Mouse (Mus musculus): ENCODE data around the gene Tbc1d24. TPM values are rescaled to one million over a fixed set of nuclear protein-coding genes. Genes with fewer than 3 reads are reported as not detected.
A peak's percentile ranks its signal among the peaks of the same experiment; 100 is the strongest.

Gene Tbc1d24
- polyA plus RNA-seq, 1 experiment, result 14.4 TPM

DNA sequence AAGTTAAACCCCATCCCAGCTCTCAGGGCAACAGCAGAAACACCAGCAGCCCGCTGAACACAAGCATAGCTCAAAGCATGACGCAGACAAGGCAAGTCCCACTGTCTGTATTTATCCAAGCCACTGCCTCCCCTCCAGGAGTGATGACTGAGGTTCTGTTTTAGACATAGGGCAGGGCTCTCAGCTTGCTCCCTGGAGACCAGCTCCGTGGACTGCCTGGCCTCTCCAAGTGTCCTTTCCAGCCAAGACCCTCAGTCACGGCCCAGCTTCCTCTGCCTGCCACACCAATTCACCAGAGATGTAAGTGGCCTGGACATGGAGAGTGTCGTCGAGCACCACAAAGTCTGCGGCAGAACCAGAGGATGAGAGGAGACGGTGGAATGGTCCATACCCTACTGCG, 49.6 kb downstream of the Tbc1d24 start:
- TF ChIP-seq CTCF (IDR thresholded peaks at IDR 0.05; ENCODE audit: low read depth, low read length), result no peak
- no peak for TF ChIP-seq POLR2A (IDR thresholded peaks at IDR 0.05; ENCODE audit: insufficient read depth, low read length)
- H3K36me3 ChIP-seq (ENCODE audit: control insufficient read depth, insufficient read depth, low read length, poor library complexity, severe bottlenecking), result no peaks in the 10 kb centered on the region
- no peaks in the 10 kb centered on the region for H3K27me3 ChIP-seq (ENCODE audit: control insufficient read depth, insufficient read depth, low read length, poor library complexity, severe bottlenecking)
- no peak overlapping the region for H3K27ac ChIP-seq (ENCODE audit: insufficient read depth, low read length)
- no peak overlapping the region for H3K9ac ChIP-seq (ENCODE audit: low read depth, poor library complexity, severe bottlenecking)
- H3K4me3 ChIP-seq (ENCODE audit: low read depth, low read length), result no peak overlapping the region
- H3K4me1 ChIP-seq (ENCODE audit: control insufficient read depth, insufficient read depth, low read length), result no peaks in the 10 kb centered on the region
- no peaks in the 10 kb centered on the region for H3K9me3 ChIP-seq (replicated peaks; ENCODE audit: control insufficient read depth, insufficient read depth, low read length, poor library complexity, severe bottlenecking)

DNA sequence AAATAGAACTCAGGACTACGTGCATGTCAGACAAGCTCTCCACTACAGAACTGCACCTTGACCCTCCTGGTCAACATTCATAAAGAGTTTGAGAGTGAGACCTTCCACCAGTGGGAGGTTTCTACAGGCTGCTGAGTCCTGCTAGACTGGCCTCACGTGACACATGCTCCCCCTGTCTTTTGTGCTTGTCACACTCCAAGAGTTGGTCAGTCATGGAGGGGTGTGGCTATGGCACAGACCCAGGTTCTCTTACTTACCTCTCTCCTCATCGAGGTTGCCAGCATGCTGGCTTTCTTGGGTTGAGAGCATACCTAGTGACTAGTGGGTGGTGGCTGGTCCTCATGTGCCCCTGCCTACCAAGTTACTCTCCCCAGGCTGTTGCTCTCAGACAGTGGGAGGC, 50.9 kb downstream of the Tbc1d24 start:
- Histone ChIP-seq H3K4me3 (ENCODE audit: low read depth, low read length) (no peak overlapping the region), H3K36me3 (ENCODE audit: control insufficient read depth, insufficient read depth, low read length, poor library complexity, severe bottlenecking) (no peaks in the 10 kb centered on the region), H3K27ac (ENCODE audit: insufficient read depth, low read length) (no peak overlapping the region), H3K27me3 (ENCODE audit: control insufficient read depth, insufficient read depth, low read length, poor library complexity, severe bottlenecking) (no peaks in the 10 kb centered on the region), H3K9me3 (replicated peaks; ENCODE audit: control insufficient read depth, insufficient read depth, low read length, poor library complexity, severe bottlenecking) (no peaks in the 10 kb centered on the region), H3K4me1 (ENCODE audit: control insufficient read depth, insufficient read depth, low read length) (no peaks in the 10 kb centered on the region), H3K9ac (ENCODE audit: low read depth, poor library complexity, severe bottlenecking) (no peak overlapping the region)
- no peak for TF ChIP-seq EP300 (IDR thresholded peaks at IDR 0.05; ENCODE audit: insufficient read depth, low read depth, low read length)
- TF ChIP-seq POLR2A (IDR thresholded peaks at IDR 0.05; ENCODE audit: insufficient read depth, low read length), result no peak
- TF ChIP-seq CTCF (IDR thresholded peaks at IDR 0.05; ENCODE audit: low read depth, low read length), result no peak

DNA sequence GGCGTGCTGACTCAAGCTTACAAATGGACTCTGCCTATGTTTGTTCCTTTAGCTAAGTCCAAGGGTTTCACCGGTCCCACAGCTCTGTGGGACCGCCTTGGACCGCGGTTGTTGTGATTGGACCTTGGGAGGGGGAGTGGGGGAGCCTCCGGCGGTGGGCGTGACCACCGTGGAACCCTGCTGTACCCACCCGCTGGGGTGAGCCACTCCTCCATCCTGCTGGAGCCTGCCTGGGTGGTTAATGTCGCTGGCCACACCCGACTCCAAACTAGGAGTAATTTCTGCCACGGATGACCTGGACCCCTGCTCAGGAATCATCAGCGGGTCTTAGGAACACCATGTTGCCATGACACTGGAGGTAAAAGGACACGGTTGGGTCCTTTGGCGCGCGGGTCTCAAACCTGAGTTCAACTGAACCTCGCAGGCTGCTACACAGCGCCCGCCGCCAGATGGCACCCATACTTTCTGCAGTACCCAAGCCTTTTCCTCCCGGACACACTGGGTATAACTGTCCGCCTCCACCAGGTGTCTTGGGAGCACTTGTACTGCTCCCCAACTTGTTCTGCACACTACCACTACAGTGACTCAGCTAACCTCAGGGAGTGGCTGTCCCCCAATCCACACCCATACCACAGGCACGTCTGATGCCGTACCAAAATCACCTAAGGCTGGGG, 53.3 kb downstream of the Tbc1d24 start:
- peak overlapping the region; percentile 49 for H3K4me3 ChIP-seq (ENCODE audit: low read depth, low read length)
- peak overlapping the region; percentile 48; the same call in 1 of the 2 replicates for H3K27ac ChIP-seq (ENCODE audit: insufficient read depth, low read length)
- H3K27me3 ChIP-seq (ENCODE audit: control insufficient read depth, insufficient read depth, low read length, poor library complexity, severe bottlenecking), result no peaks in the 10 kb centered on the region
- H3K9me3 ChIP-seq (replicated peaks; ENCODE audit: control insufficient read depth, insufficient read depth, low read length, poor library complexity, severe bottlenecking), result no peaks in the 10 kb centered on the region
- TF ChIP-seq EP300 (IDR thresholded peaks at IDR 0.05; ENCODE audit: insufficient read depth, low read depth, low read length) (no peak), POLR2A (IDR thresholded peaks at IDR 0.05; ENCODE audit: insufficient read depth, low read length) (no peak), CTCF (IDR thresholded peaks at IDR 0.05; ENCODE audit: low read depth, low read length) (peak; percentile 81)
- no peaks in the 10 kb centered on the region for H3K4me1 ChIP-seq (ENCODE audit: control insufficient read depth, insufficient read depth, low read length)
- H3K36me3 ChIP-seq (ENCODE audit: control insufficient read depth, insufficient read depth, low read length, poor library complexity, severe bottlenecking), result no peaks in the 10 kb centered on the region
- peak overlapping the region; percentile 33; the same call in 1 of the 2 replicates for H3K9ac ChIP-seq (ENCODE audit: low read depth, poor library complexity, severe bottlenecking)

DNA sequence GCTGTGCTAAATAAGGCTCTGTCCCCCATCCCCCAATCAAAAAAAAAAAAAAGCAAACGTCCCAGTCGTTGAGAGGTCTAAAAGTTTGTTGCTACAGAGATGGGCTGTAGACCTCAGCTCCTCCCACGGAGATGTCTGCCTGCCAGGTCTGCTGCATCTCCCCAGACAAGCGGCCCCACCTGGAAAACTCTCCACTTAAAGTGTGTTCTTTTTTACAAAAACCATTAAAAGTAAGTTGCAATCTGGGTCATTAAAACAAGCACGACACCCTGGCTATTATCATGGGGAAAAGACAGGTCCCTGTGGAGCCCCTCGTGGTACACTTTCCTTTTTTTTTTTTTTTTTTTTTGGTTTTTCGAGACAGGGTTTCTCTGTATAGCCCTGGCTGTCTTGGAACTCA, 54.0 kb downstream of the Tbc1d24 start:
- H3K27me3 ChIP-seq (ENCODE audit: control insufficient read depth, insufficient read depth, low read length, poor library complexity, severe bottlenecking), result no peaks in the 10 kb centered on the region
- no peaks in the 10 kb centered on the region for H3K36me3 ChIP-seq (ENCODE audit: control insufficient read depth, insufficient read depth, low read length, poor library complexity, severe bottlenecking)
- H3K27ac ChIP-seq (ENCODE audit: insufficient read depth, low read length), result peak overlapping the region; percentile 6; the same call in 1 of the 2 replicates
- H3K9me3 ChIP-seq (replicated peaks; ENCODE audit: control insufficient read depth, insufficient read depth, low read length, poor library complexity, severe bottlenecking), result no peaks in the 10 kb centered on the region
- no peak for TF ChIP-seq CTCF (IDR thresholded peaks at IDR 0.05; ENCODE audit: low read depth, low read length)
- TF ChIP-seq EP300 (IDR thresholded peaks at IDR 0.05; ENCODE audit: insufficient read depth, low read depth, low read length), result no peak
- TF ChIP-seq POLR2A (IDR thresholded peaks at IDR 0.05; ENCODE audit: insufficient read depth, low read length), result no peak
- peak overlapping the region; percentile 33; the same call in 1 of the 2 replicates for H3K9ac ChIP-seq (ENCODE audit: low read depth, poor library complexity, severe bottlenecking)
- H3K4me3 ChIP-seq (ENCODE audit: low read depth, low read length), result no peak overlapping the region
- no peaks in the 10 kb centered on the region for H3K4me1 ChIP-seq (ENCODE audit: control insufficient read depth, insufficient read depth, low read length)

DNA sequence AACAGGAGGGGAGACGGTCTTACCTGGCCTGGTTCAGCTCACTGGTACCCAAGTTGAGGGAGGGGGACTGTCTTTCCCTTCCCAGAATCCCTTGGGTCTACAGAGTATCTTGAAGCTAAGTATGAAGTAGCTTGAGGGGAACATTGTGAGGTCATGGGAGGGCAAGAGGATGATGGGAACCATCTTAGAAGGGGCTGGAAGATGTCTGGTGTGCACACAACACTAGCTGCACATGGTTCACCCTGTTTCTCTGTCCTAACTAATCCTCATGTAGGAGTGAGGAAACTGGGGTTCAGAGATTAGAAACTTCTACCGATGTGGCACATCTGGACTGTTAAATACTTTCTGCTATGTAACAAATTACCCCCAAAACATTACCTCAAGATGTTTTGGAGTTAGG, 54.5 kb downstream of the Tbc1d24 start, which contains the start of gene Pdpk1:
TSS of gene Pdpk1 (minus strand) at position 101 of the 400 bp plus-strand sequence.
- Histone ChIP-seq H3K27ac (ENCODE audit: insufficient read depth, low read length) (peak within 1 kb of the TSS; percentile 6; the same call in 1 of the 2 replicates), H3K27me3 (ENCODE audit: control insufficient read depth, insufficient read depth, low read length, poor library complexity, severe bottlenecking) (no peaks in the 10 kb centered on the region), H3K9ac (ENCODE audit: low read depth, poor library complexity, severe bottlenecking) (peak within 1 kb of the TSS; percentile 33; the same call in 1 of the 2 replicates), H3K9me3 (replicated peaks; ENCODE audit: control insufficient read depth, insufficient read depth, low read length, poor library complexity, severe bottlenecking) (no peaks in the 10 kb centered on the region), H3K4me3 (ENCODE audit: low read depth, low read length) (peak within 1 kb of the TSS; percentile 49), H3K36me3 (ENCODE audit: control insufficient read depth, insufficient read depth, low read length, poor library complexity, severe bottlenecking) (no peaks in the 10 kb centered on the region), H3K4me1 (ENCODE audit: control insufficient read depth, insufficient read depth, low read length) (no peaks in the 10 kb centered on the region)
- TF ChIP-seq EP300 (IDR thresholded peaks at IDR 0.05; ENCODE audit: insufficient read depth, low read depth, low read length) (no peak), POLR2A (IDR thresholded peaks at IDR 0.05; ENCODE audit: insufficient read depth, low read length) (no peak), CTCF (IDR thresholded peaks at IDR 0.05; ENCODE audit: low read depth, low read length) (no peak)

DNA sequence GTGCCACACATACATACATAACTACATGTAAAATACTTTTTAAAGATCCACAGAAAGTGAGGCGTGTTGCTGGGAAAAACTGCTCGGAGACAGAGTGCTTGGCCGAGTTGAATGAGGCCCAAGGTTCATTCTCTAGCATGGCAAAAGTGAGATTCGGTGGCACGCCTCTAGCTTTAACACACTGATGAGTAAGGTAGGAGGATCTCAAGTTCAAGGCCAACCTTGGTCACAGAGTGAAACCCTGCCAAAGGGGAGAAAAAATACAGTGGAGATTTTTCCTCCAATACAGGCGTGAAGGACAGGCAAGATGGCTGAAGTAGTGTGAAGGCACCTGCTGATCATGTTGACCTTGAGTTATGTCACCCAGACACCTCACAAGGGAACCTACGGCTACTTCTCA, 55.9 kb downstream of the Tbc1d24 start:
- Histone ChIP-seq H3K9ac (ENCODE audit: low read depth, poor library complexity, severe bottlenecking) (no peak overlapping the region), H3K27me3 (ENCODE audit: control insufficient read depth, insufficient read depth, low read length, poor library complexity, severe bottlenecking) (no peaks in the 10 kb centered on the region), H3K4me1 (ENCODE audit: control insufficient read depth, insufficient read depth, low read length) (no peaks in the 10 kb centered on the region), H3K9me3 (replicated peaks; ENCODE audit: control insufficient read depth, insufficient read depth, low read length, poor library complexity, severe bottlenecking) (no peaks in the 10 kb centered on the region), H3K4me3 (ENCODE audit: low read depth, low read length) (no peak overlapping the region), H3K27ac (ENCODE audit: insufficient read depth, low read length) (no peak overlapping the region), H3K36me3 (ENCODE audit: control insufficient read depth, insufficient read depth, low read length, poor library complexity, severe bottlenecking) (no peaks in the 10 kb centered on the region)
- no peak for TF ChIP-seq EP300 (IDR thresholded peaks at IDR 0.05; ENCODE audit: insufficient read depth, low read depth, low read length)
- no peak for TF ChIP-seq POLR2A (IDR thresholded peaks at IDR 0.05; ENCODE audit: insufficient read depth, low read length)
- no peak for TF ChIP-seq CTCF (IDR thresholded peaks at IDR 0.05; ENCODE audit: low read depth, low read length)
